Mouse (Mus musculus) liver (tissue): ENCODE data around the gene Vsig10l.
A peak's percentile ranks its signal among the peaks of the same experiment; 100 is the strongest.

Experiments
- DNase-seq: peaks from one replicate; pipeline ENCODE4 v3.0.0-alpha.2; 2020; ENCODE audit warnings: mixed read lengths

Vsig10l gene

DNA sequence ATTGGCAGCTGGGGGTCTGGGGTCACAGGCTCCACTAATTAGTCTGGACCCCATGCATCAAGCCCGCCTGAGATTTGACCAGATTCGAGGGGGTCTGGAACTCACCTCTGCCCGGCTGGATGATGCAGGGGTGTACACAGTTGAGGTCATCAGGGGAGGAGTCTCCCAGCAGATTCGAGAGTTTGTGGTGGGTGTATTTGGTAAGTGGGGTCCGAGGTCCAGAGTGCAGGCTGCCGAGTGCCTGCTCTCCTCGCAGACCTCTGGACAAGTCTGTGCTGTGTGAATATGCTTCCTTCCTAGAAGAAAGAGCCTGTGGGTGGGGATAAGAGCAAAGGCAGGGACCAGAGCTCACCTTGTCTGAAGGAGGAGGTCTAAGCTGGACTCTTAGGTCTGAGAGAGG is 1.0 kb downstream of the Vsig10l start:
- DNase-seq, result no peak

DNA sequence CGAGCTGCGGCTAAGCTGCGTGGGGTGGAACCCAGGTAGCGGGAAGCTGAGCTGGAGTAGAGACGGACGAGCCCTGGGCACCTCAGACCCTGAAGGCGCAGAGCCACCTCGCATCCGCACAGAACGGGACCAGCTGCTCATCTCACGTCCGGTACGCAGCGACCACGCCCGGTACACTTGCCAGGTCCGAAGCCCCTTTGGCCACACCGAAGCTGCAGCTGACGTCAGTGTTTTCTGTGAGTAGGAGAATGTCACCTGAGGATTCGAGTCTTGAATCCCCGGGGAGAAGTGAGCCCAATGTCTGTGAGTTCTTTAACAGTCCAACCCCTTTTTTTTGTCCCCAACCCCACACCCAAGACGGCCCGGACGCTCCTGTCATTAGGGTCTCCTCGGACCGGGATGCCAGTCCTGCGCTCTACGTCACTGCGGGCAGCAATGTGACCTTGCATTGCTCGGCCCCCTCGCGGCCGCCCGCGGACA is 2.0 kb downstream of the Vsig10l start:
- no peak for DNase-seq

- peak; percentile 91 for DNase-seq
Measured at GRCm38 (mm10) chr7:43465344-43466098, 2.6 kb downstream of the Vsig10l start.

GRCm38 (mm10) chr7:43466099-43466694 is 3.2 kb downstream of the Vsig10l start:
- DNase-seq, result peak; percentile 83

DNA sequence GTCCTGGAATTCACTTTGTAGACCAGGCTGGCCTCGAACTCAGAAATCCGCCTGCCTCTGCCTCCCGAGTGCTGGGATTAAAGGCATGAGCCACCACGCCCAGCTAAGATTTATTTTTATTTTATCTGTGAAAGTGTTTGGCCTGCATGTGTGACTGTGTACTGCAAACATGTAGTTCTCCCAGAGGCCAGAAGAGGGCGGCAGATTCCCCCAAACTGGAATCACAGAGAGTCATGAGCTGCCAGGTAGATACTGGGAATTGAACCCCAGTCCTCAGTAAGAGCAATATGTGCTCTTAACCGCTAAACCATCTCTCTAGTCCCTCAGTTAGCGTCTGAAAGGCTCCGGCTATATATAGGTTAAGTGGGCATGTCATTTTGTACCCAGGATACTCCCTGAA is 7.4 kb downstream of the Vsig10l start:
- peak; percentile 52 for DNase-seq

- DNase-seq, result no peak
Measured at GRCm38 (mm10) chr7:43475706-43476105, 12.8 kb downstream of the Vsig10l start.

- DNase-seq, result no peak
Measured at GRCm38 (mm10) chr7:43476376-43476775, 13.4 kb downstream of the Vsig10l start.

DNA sequence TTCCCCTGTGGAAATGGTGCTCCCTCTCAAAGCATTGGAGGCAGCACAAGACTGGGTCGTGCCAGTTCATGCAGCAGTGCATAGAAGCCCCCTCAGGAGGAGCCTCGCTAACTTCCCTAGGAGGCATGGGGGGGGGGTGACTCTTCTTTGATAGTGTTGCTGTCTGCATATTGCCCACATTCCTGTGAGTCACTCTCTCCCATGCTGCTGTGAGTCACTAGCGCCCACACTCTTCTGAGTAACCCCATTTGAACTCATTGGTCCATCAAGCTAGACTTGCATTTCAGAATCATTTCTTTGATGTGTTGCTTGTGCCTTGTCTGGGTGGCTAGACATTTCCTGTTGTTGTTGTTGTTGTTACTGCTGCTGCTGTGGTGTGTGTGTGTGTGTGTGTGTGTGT is 18.2 kb downstream of the Vsig10l start:
- DNase-seq, result no peak

DNA sequence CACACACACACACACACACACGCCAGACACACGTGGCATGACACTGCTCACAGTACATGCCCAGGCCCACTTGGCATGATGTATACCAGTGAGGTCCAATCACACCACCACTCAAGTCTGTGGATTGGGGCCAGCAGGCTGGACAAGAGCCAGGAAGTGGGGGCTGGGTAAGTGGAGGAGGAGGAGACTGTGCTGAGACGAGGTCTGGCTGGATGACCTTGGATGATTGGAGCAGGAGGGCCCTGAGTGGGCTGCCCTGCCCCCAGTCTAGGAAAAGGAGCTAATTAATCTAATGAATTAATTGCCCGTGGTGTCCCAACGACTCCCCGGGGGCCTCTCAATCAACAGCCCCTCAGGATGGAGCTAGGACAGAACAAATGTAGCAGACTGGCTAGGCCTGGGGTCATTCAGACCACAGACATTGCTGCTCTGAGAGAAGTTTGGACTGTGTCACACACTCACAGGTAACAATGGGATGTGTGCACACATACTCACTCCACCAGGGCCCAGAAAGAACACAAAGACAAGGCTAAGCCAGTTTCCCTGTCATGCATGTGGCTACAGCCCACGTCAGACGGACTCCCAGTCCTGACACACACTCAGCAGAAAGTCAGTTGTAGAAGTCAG is 19.3 kb downstream of the Vsig10l start:
- DNase-seq, result no peak

- peak; percentile 15 for DNase-seq
Measured at GRCm38 (mm10) chr7:43483236-43483635, 20.3 kb downstream of the Vsig10l start.

- no peak for DNase-seq
Measured at GRCm38 (mm10) chr7:43488646-43489045, 25.7 kb downstream of the Vsig10l start.

DNA sequence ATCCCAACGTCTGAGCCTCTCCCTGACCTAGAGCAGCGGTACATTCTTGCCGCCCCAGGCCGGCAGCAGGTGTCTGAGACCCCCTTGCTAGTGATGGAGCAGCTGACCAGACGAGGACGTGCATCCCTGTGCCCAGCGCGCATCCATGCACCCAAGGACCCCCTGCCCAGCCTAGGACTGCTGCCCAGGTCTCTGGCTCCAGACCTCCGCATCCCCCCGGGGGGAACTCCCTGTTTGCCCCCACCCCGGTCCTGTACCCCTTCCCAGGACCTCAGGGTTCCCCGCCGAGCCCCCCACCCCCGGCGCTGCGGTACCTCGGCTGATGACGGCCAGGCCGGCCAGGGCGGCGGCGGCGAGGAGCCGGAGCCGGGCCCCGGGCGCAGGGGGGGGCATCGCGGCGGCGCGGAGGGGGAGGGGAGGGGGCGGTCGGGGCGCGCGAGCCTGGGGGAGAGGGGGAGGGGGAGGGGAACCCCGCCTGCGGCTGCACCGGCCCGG is 26.7 kb downstream of the Vsig10l start, which contains the start of gene Iglon5:
Gene Iglon5, minus strand, starts transcription at position 445 of the 495 bp plus-strand sequence.
- no peak for DNase-seq

- peak; percentile 52 for DNase-seq
Measured at GRCm38 (mm10) chr7:43490182-43490584, 27.2 kb downstream of the Vsig10l start.

- no peak for DNase-seq
Measured at GRCm38 (mm10) chr7:43490861-43491260, 27.9 kb downstream of the Vsig10l start.

GRCm38 (mm10) chr7:43495343-43496021 is 32.5 kb downstream of the Vsig10l start:
- peak; percentile 25 for DNase-seq

GRCm38 (mm10) chr7:43511707-43512478 is 48.9 kb downstream of the Vsig10l start:
- DNase-seq, result no peak

DNA sequence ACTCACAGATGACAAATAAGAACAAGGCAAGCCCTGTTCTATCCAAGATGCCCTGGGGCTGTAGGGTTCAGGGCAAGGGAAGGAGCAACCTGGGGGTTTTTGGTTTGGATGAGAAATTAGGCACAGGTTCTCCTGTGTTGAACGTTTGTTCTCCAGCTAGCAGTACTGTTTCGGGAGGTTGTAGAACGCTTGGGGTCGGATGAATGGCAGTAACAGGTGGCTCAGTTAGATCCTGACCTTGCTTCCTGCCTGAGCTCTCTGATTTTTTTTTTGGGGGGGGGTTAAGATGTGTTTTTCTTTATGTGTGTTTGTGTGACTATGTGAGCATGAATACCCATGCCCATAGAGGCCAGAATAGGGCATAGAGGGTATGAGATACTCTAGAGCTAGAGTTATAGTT is 49.6 kb downstream of the Vsig10l start:
- DNase-seq, result no peak

DNA sequence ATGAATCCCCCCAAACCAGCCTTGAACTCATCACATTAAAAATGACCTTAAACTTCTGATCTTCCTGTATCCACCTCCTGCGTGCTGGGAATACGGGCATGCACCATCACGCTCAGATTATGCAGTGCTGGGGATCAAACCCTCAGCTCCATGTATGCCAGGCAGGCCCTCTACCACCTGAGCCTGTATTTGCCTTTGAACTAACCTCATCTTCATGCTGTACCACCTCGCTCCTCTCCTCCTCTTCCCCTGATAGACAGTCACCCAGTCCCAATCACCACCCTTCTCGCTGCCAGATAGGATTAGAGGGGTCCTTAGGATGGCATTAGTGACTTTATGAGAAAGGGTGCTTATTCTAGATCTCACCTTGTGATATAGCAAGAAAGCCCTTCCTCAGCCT is 52.1 kb downstream of the Vsig10l start:
- no peak for DNase-seq

DNA sequence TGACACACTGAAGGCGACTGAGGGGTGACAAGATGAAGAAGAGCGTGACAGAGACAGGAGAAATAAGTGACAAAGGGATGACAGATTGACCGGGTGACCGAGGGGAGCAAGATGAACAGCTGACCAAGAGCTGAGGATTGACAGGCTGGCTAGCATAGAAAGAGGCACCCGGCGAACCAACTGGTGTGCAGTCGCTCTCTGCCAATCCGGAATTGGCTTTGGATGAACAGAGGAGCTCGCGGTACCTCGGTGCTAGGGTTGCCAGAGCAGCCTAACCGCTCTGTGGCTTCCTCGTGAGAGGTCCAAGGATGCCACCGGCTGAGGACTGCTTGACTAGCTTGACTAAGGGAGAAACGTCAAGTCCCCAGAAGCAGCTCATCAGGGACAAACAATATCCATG is 55.4 kb downstream of the Vsig10l start:
- DNase-seq, result no peak
